Mouse (Mus musculus): ENCODE measurements at regions not wholly inside any gene's neighbourhood (a gene's known extent, or its start where the extent isn't known, plus 50 kb on each side); places are given as distances from the start of the nearest gene placed in this dataset.

DNA sequence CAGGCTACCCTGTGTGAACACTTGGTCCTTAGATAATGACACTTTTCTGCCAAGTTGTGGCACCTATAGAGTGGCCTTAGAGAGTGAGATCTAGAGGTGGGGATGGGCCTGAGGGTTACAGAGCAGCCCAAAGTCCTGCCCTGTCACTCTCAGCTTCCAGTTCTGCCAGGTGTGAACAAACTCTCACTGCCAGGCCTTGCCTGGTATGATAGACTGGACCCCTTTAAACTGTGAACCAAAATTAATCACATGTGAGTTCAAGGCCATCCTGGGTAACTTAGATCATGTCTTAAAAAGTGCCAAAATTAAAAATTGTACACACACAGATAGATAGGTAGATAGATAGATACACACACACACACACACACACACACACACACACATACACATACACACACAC is 271.0 kb downstream of the Hlx start:
- no peak for ATAC-seq (ENCODE audit: insufficient number of reproducible peaks, low FRiP score)
- Histone ChIP-seq H3K27me3 (replicated peaks) (no peaks in the 10 kb centered on the region), H3K4me2 (no peak overlapping the region), H3K4me3 (no peak overlapping the region), H3K9me3 (replicated peaks) (no peaks in the 10 kb centered on the region), H3K27ac (ENCODE audit: poor library complexity, severe bottlenecking) (no peak overlapping the region), H3K4me1 (replicated peaks) (no peaks in the 10 kb centered on the region), H3K36me3 (no peaks in the 10 kb centered on the region), H3K9ac (no peak overlapping the region)

DNA sequence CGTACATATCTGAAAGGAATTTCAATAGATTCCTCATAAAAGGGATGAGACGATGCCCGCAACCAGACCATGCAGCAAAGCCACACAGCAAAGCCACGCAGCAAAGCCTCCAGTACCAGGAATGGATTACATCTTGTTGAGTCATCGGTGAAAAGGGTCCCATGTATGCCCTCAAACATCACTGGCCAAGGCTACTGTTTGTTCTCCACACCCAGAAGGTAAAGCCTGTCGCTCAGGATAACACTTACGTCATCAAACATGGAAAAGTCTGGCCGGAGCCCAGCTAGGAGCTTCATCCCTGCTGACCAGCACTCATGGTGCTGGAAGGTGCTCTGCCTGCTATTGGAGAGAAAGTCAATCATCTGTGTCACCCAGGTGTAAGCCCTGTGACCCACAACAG is 275.7 kb downstream of the Hlx start:
- ATAC-seq (ENCODE audit: insufficient number of reproducible peaks, low FRiP score) = no peak
- no peak overlapping the region for H3K4me3 ChIP-seq
- H3K27ac ChIP-seq (ENCODE audit: poor library complexity, severe bottlenecking) = no peak overlapping the region
- H3K27me3 ChIP-seq (replicated peaks) = no peaks in the 10 kb centered on the region
- H3K9ac ChIP-seq = no peak overlapping the region
- no peaks in the 10 kb centered on the region for H3K9me3 ChIP-seq (replicated peaks)
- H3K4me2 ChIP-seq = no peak overlapping the region
- 0 out of 2 replicates have a peak, but pooled peaks cover 3% of the 10 kb centered on the region for H3K4me1 ChIP-seq (replicated peaks)
- no peaks in the 10 kb centered on the region for H3K36me3 ChIP-seq
- WGBS = 88% methylated on average over 8 of the region's 8 CpGs

DNA sequence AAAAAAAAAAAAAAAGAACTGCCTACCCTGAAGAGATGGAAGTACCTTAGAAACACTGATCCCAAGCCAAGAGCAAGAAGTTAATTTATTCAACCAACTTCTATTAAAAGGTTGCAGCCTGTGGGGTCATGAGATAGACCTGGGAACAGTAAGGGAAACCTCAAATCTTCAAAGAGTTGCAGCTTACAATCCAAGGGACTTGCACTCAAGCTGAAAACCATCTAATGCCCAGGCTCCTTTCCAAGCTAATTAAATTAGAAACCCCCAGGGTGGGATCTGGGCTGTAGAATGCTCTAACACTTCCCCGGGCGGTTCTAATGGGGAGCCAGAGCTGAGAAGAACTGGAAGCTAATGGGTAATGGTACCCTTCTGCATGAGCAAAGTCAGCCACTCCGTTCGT is 278.0 kb downstream of the Hlx start:
- no peak overlapping the region for H3K27ac ChIP-seq (ENCODE audit: poor library complexity, severe bottlenecking)
- ATAC-seq (ENCODE audit: insufficient number of reproducible peaks, low FRiP score) = no peak
- H3K4me3 ChIP-seq = no peak overlapping the region
- H3K9ac ChIP-seq = no peak overlapping the region
- peaks cover 3% of the 10 kb centered on the region; the same call in 1 of the 2 replicates for H3K27me3 ChIP-seq (replicated peaks)
- 79% methylated on average over 4 of the region's 4 CpGs for WGBS
- H3K4me1 ChIP-seq (replicated peaks) = 0 out of 2 replicates have a peak, but pooled peaks cover 3% of the 10 kb centered on the region
- no peaks in the 10 kb centered on the region for H3K9me3 ChIP-seq (replicated peaks)
- no peaks in the 10 kb centered on the region for H3K36me3 ChIP-seq
- no peak overlapping the region for H3K4me2 ChIP-seq

DNA sequence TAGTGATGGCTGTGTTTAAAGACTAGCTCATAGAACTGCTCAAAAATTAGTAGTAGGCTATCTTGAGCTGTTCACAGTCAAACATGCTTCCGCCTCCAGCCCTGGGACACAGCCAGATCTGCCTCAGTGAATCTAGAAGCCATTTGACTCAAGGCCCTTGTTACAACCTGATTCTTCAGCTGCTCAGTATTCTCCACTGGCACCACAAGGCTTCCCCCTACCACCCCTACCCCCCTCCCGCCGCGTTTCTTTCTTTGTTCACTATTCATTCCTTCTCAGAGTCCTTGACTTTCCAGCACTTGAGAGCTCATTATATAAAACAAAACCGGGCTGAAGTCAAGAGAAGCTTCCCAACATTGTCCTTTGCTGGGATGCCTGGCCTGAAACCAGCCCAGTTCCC is 278.7 kb downstream of the Hlx start:
- no peak overlapping the region for H3K9ac ChIP-seq
- ATAC-seq (ENCODE audit: insufficient number of reproducible peaks, low FRiP score) = no peak
- no peaks in the 10 kb centered on the region for H3K36me3 ChIP-seq
- no peak overlapping the region for H3K4me2 ChIP-seq
- H3K27me3 ChIP-seq (replicated peaks) = peaks cover 3% of the 10 kb centered on the region; the same call in 1 of the 2 replicates
- no peak overlapping the region for H3K27ac ChIP-seq (ENCODE audit: poor library complexity, severe bottlenecking)
- H3K4me1 ChIP-seq (replicated peaks) = 0 out of 2 replicates have a peak, but pooled peaks cover 3% of the 10 kb centered on the region
- no peak overlapping the region for H3K4me3 ChIP-seq
- no peaks in the 10 kb centered on the region for H3K9me3 ChIP-seq (replicated peaks)
- WGBS = 68% methylated on average over 5 of the region's 5 CpGs

- Histone ChIP-seq H3K9me3 (replicated peaks) (no peaks in the 10 kb centered on the region), H3K27ac (ENCODE audit: poor library complexity, severe bottlenecking) (no peak overlapping the region), H3K4me2 (no peak overlapping the region), H3K9ac (no peak overlapping the region), H3K4me3 (no peak overlapping the region), H3K36me3 (no peaks in the 10 kb centered on the region), H3K27me3 (replicated peaks) (peaks cover 3% of the 10 kb centered on the region; the same call in 1 of the 2 replicates), H3K4me1 (replicated peaks) (0 out of 2 replicates have a peak, but pooled peaks cover 3% of the 10 kb centered on the region)
- no peak for ATAC-seq (ENCODE audit: insufficient number of reproducible peaks, low FRiP score)
- WGBS = 89% methylated on average over 9 of the region's 9 CpGs
Measured at GRCm38 (mm10) chr1:184453061-184453460, 279.4 kb downstream of the Hlx start.

DNA sequence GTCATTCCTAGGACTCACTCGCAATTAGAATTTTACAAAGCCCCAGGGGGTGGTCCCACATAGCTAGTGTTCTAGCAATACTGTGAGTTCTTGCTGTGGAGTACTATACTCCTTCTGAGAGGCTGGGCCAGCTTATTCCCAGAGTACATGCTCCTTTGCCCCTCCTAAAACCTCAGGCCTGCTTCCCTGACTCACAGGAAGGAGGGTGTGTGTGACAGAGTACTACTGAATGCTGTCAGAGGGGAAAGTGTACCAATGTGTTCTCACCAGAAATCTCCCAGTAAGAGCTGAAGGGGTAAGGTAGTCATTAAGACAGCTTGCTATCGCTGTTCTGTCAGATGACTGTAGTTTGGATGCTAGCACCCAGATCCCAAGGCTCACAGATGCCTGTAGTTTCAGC is 280.7 kb downstream of the Hlx start:
- Histone ChIP-seq H3K27ac (ENCODE audit: poor library complexity, severe bottlenecking) (no peak overlapping the region), H3K9me3 (replicated peaks) (no peaks in the 10 kb centered on the region), H3K36me3 (no peaks in the 10 kb centered on the region), H3K4me1 (replicated peaks) (0 out of 2 replicates have a peak, but pooled peaks cover 3% of the 10 kb centered on the region), H3K27me3 (replicated peaks) (peaks cover 3% of the 10 kb centered on the region; the same call in 1 of the 2 replicates), H3K4me3 (no peak overlapping the region), H3K4me2 (no peak overlapping the region), H3K9ac (no peak overlapping the region)
- 73% methylated on average over 2 of the region's 2 CpGs for WGBS
- no peak for ATAC-seq (ENCODE audit: insufficient number of reproducible peaks, low FRiP score)

DNA sequence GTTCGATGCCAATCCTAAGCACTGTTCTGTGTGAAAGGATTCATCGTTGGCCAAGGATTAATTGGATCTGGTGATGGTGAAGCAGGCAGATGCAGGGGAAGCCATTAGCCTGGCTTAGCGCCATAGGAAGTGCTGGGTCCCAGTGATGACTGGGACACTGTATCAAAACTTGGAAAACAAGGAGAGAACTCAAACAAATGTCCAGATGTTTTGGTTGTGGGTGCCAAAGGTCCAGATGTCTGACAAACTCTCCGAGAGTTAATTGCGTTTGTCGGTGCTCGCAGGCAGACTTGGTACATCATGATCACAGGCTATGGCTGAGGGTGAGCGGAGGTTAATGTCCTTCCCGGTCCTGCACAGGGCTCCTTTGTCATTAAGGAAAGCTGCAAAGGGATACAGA is 283.4 kb downstream of the Hlx start:
- no peak overlapping the region for H3K4me3 ChIP-seq
- peaks cover 8% of the 10 kb centered on the region; the same call in 1 of the 2 replicates for H3K27me3 ChIP-seq (replicated peaks)
- ATAC-seq (ENCODE audit: insufficient number of reproducible peaks, low FRiP score) = no peak
- H3K4me2 ChIP-seq = no peak overlapping the region
- no peak overlapping the region for H3K27ac ChIP-seq (ENCODE audit: poor library complexity, severe bottlenecking)
- no peaks in the 10 kb centered on the region for H3K4me1 ChIP-seq (replicated peaks)
- no peaks in the 10 kb centered on the region for H3K36me3 ChIP-seq
- 79% methylated on average over 9 of the region's 9 CpGs for WGBS
- no peak overlapping the region for H3K9ac ChIP-seq
- no peaks in the 10 kb centered on the region for H3K9me3 ChIP-seq (replicated peaks)

GRCm38 (mm10) chr1:184447911-184448310 is 284.5 kb downstream of the Hlx start:
- no peak for ATAC-seq (ENCODE audit: insufficient number of reproducible peaks, low FRiP score)
- no peak overlapping the region for H3K27ac ChIP-seq (ENCODE audit: poor library complexity, severe bottlenecking)

DNA sequence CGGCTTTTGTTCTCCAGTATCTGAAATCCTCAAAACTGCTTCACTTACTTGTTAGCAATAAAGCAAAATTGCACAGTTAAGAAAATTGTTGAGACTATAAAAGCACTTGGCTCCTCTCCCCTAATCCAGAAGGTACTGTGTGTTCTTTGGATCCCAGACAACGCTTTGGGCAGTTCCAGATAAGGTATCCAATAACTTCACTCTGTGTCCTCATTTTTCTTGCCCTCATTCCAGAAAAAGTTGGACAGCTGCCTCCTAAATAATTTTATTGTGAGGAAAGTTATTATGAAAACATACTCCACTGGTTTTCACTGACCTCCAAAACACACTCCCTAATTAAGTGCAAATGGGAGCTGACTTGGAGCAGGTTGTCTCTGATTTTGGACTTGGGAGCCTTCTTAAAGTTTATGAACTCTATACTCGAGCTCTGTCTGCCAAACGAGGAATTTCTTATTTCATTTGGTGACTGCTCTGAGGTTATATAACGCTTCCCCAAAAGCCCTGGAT is 285.2 kb downstream of the Hlx start:
- 61% methylated on average over 5 of the region's 5 CpGs for WGBS
- Histone ChIP-seq H3K4me1 (replicated peaks) (peaks cover 8% of the 10 kb centered on the region; the same call in 1 of the 2 replicates), H3K9me3 (replicated peaks) (no peaks in the 10 kb centered on the region), H3K27me3 (replicated peaks) (peaks cover 8% of the 10 kb centered on the region; the same call in 1 of the 2 replicates), H3K27ac (ENCODE audit: poor library complexity, severe bottlenecking) (no peak overlapping the region), H3K4me2 (no peak overlapping the region), H3K4me3 (no peak overlapping the region), H3K9ac (no peak overlapping the region), H3K36me3 (no peaks in the 10 kb centered on the region)
- ATAC-seq (ENCODE audit: insufficient number of reproducible peaks, low FRiP score) = no peak

More at GRCm38 (mm10) chr1:184447911-184448310, 284.5 kb downstream of the Hlx start:
- no peak overlapping the region for H3K4me2 ChIP-seq
- no peak overlapping the region for H3K4me3 ChIP-seq
- no peaks in the 10 kb centered on the region for H3K36me3 ChIP-seq
- H3K4me1 ChIP-seq (replicated peaks) = peaks cover 2% of the 10 kb centered on the region; the same call in 1 of the 2 replicates
- no peaks in the 10 kb centered on the region for H3K9me3 ChIP-seq (replicated peaks)
- H3K9ac ChIP-seq = no peak overlapping the region
- 51% methylated on average over 7 of the region's 7 CpGs for WGBS
- H3K27me3 ChIP-seq (replicated peaks) = peaks cover 8% of the 10 kb centered on the region; the same call in 1 of the 2 replicates

DNA sequence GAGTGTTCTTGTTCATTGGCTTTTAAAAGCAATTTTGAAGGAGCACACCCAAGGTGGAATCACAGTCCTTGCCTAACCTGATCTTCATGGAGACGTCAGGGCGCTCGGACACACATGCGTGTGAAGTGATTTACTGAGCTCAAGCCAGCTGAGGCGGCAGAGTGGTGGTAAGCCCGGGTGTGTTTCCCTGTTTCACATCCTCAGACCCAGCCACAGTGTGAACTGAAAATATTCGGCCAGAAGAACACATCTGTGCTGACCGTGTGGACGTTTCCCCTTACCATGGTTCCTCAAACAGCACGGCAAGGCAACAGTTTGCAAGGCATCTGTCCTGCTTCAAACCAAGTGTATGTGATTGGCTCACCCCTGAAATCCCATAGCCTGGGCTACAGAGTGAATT is 288.2 kb downstream of the Hlx start:
- H3K9me3 ChIP-seq (replicated peaks) = no peaks in the 10 kb centered on the region
- H3K4me2 ChIP-seq = no peak overlapping the region
- H3K4me1 ChIP-seq (replicated peaks) = peaks cover 8% of the 10 kb centered on the region; the same call in 1 of the 2 replicates
- no peak overlapping the region for H3K9ac ChIP-seq
- no peaks in the 10 kb centered on the region for H3K36me3 ChIP-seq
- H3K4me3 ChIP-seq = no peak overlapping the region
- no peak for ATAC-seq (ENCODE audit: insufficient number of reproducible peaks, low FRiP score)
- WGBS = 88% methylated on average over 10 of the region's 10 CpGs
- no peak overlapping the region for H3K27ac ChIP-seq (ENCODE audit: poor library complexity, severe bottlenecking)
- H3K27me3 ChIP-seq (replicated peaks) = 0 out of 2 replicates have a peak, but pooled peaks cover 6% of the 10 kb centered on the region

- Histone ChIP-seq H3K9me3 (replicated peaks) (no peaks in the 10 kb centered on the region), H3K27me3 (replicated peaks) (0 out of 2 replicates have a peak, but pooled peaks cover 6% of the 10 kb centered on the region), H3K27ac (ENCODE audit: poor library complexity, severe bottlenecking) (no peak overlapping the region), H3K4me3 (no peak overlapping the region), H3K36me3 (no peaks in the 10 kb centered on the region), H3K4me2 (no peak overlapping the region), H3K9ac (no peak overlapping the region), H3K4me1 (replicated peaks) (peaks cover 8% of the 10 kb centered on the region; the same call in 1 of the 2 replicates)
- 48% methylated on average over 3 of the region's 3 CpGs for WGBS
- no peak for ATAC-seq (ENCODE audit: insufficient number of reproducible peaks, low FRiP score)
Measured at GRCm38 (mm10) chr1:184442701-184443100, 289.7 kb downstream of the Hlx start.

All from heart, embryonic 12.5 days (tissue).